Comparison of ENCODE assay signal across 12 mouse cellular contexts in genomic region chr9:95208681-95209080, GRCm38 (mm10).
DNase-seq lines count a peak whose midpoint lies in the region.
"Had no signal": no experiment of that assay in that cellular context is flagged by ENCODE, and none has a peak within 500 bp of the region (broad histone marks: within the 10 kb centered on the region; RNA-seq: fewer than 3 reads in every experiment).

No protein-coding gene starts in this region.

- peak; percentile 75 for DNase-seq in gastrocnemius, adult 18-20 months (ENCODE audit: low spot score)
- no peak for DNase-seq in gastrocnemius, postnatal 4 days (ENCODE audit: low spot score in 2 of 2)
- DNase-seq in adrenal gland, postnatal 36 days = peak; percentile 66 to 71
- DNase-seq in cerebellum, postnatal 10 days = peak; percentile 60 to 74
- DNase-seq in gastrocnemius, postnatal 36 days = peak; percentile 24 to 31
- DNase-seq in ovary, postnatal 36 days (ENCODE audit: low spot score) = no peak
- DNase-seq in right cerebral cortex, postnatal 10 days (ENCODE audit: low spot score in 2 of 2) = no peak
- DNase-seq: heart, adult 11 months; heart, postnatal 14 days; liver; lung, postnatal 10 days; thymus, postnatal 25 days had no signal

- intact Hi-C loops in gastrocnemius, postnatal 36 days (cut with DNase I) = no loop called here

Comparison
In these comparisons a context has a peak if more than half of its experiments do, and no peak if none do; other contexts are left out.
1. DNase-seq: peak in gastrocnemius, adult 18-20 months (single experiment), adrenal gland, postnatal 36 days (2 of 2), cerebellum, postnatal 10 days (2 of 2) and gastrocnemius, postnatal 36 days (2 of 2); none in gastrocnemius, postnatal 4 days (0 of 2), ovary, postnatal 36 days (single experiment) and right cerebral cortex, postnatal 10 days (0 of 2).